Mouse (Mus musculus) E14TG2a.4 (cell line): ENCODE measurements around the gene Erg.

ENCODE experiments used
- H3K27me3 ChIP-seq: 2 replicates; pipeline ENCODE4 v1.6.1; 2014; ENCODE audit warnings: low read length, control low read depth; ENCODE audit not compliant: insufficient read depth
- H3K36me3 ChIP-seq: 2 replicates; pipeline ENCODE4 v1.6.1; 2014; ENCODE audit warnings: low read length, control low read depth; ENCODE audit not compliant: insufficient read depth
- H3K4me1 ChIP-seq: replicated peaks from 2 replicates; pipeline ENCODE4 v1.6.1; 2014; ENCODE audit warnings: low read depth, low read length, control low read depth
- H3K4me3 ChIP-seq: replicated peaks from 2 replicates; pipeline ENCODE4 v1.5.1; 2014; ENCODE audit warnings: mild to moderate bottlenecking, low read length
- H3K9me3 ChIP-seq: 2 replicates; pipeline ENCODE4 v1.6.1; 2014; ENCODE audit warnings: low read length, control low read depth
- CTCF ChIP-seq: conservative IDR thresholded peaks from 2 replicates; pipeline ENCODE4 v1.5.1; 2014; ENCODE audit warnings: low read length
- NANOG ChIP-seq: IDR thresholded peaks from 2 replicates; pipeline ENCODE4 v1.6.1; 2014; ENCODE audit warnings: borderline replicate concordance, low read length, mixed read lengths
- POU5F1 ChIP-seq: IDR thresholded peaks from 2 replicates; pipeline ENCODE4 v1.6.1; 2014; ENCODE audit warnings: low read length, borderline replicate concordance

Gene Erg

GRCm38 (mm10) chr16:95390787-95391186 is 195.6 kb downstream of the Erg start:
- Histone ChIP-seq H3K4me3 (no peak overlapping the region), H3K36me3 (no peaks in the 10 kb centered on the region), H3K9me3 (no peaks in the 10 kb centered on the region), H3K27me3 (no peaks in the 10 kb centered on the region), H3K4me1 (no peaks in the 10 kb centered on the region)
- no peak for TF ChIP-seq POU5F1
- TF ChIP-seq CTCF: no peak
- TF ChIP-seq NANOG: no peak

- H3K36me3 ChIP-seq: no peaks in the 10 kb centered on the region
- H3K9me3 ChIP-seq: peaks cover 3% of the 10 kb centered on the region; the same call in 1 of the 2 replicates
- no peaks in the 10 kb centered on the region for H3K27me3 ChIP-seq
- no peak for TF ChIP-seq NANOG
- TF ChIP-seq POU5F1: no peak
- TF ChIP-seq CTCF: no peak
- H3K4me3 ChIP-seq: no peak overlapping the region
- H3K4me1 ChIP-seq: no peaks in the 10 kb centered on the region
These were observed 197.4 kb downstream of the Erg start for GRCm38 (mm10) chr16:95388811-95389529.

- H3K9me3 ChIP-seq: peaks cover 3% of the 10 kb centered on the region; the same call in 1 of the 2 replicates
- no peaks in the 10 kb centered on the region for H3K4me1 ChIP-seq
- no peak for TF ChIP-seq POU5F1
- no peak for TF ChIP-seq NANOG
- no peak for TF ChIP-seq CTCF
- no peak overlapping the region for H3K4me3 ChIP-seq
- no peaks in the 10 kb centered on the region for H3K27me3 ChIP-seq
- H3K36me3 ChIP-seq: no peaks in the 10 kb centered on the region
These were observed 198.1 kb downstream of the Erg start for GRCm38 (mm10) chr16:95388292-95388691.

DNA sequence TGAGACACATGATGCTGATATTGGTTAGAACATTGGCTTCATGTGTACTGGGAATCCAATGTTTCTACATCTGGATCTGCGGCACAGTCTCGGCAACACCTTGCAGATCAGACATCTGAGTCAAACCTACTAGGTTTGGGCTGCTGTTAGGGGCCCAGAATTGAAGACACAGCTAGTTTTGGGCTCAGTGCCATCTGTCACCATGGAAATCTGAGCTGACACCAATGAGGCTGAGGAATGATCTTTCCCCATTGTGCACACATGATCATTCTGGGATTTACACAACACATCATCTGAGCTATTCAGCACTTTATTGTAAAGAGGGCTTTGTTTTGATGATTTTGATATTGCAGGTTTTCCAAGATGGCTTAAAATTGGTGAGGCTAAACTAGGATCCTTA is 199.4 kb downstream of the Erg start:
- TF ChIP-seq CTCF: no peak
- TF ChIP-seq NANOG: no peak
- no peak for TF ChIP-seq POU5F1
- Histone ChIP-seq H3K36me3 (no peaks in the 10 kb centered on the region), H3K9me3 (peaks cover 3% of the 10 kb centered on the region; the same call in 1 of the 2 replicates), H3K4me1 (no peaks in the 10 kb centered on the region), H3K27me3 (no peaks in the 10 kb centered on the region), H3K4me3 (no peak overlapping the region)

DNA sequence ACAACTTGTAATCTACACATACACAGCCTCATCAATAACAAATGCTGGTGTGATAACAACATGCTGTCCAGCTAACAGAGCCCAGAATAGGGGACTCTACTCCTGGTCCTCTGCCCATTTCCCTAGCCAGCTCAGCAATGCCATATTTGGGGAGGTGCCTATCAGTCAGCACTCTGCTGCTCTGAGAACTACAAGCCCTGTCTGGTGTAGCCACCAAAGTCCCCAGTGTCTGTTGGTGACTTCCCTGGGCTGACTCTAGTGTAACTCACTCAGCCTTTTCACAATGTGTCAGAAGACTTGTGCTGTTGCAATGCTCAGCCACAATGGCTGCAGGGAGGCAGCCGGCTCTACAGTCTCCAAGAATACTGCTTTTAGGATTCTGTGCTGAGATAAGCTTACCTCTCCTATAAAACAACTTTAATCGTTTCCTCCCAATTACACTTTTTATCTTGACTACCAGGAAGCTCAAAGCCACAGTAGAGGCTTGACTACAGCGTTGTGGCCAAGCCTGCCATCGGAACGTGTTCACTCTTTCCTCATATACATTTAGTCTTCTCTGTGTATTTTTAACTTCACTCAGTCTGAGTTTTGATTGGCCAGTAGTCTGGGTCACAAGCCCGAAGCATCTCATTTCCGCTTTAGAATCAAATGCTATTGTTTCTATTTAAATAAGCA is 201.0 kb downstream of the Erg start:
- Histone ChIP-seq H3K36me3 (no peaks in the 10 kb centered on the region), H3K4me1 (no peaks in the 10 kb centered on the region), H3K9me3 (peaks cover 3% of the 10 kb centered on the region; the same call in 1 of the 2 replicates), H3K4me3 (no peak overlapping the region), H3K27me3 (no peaks in the 10 kb centered on the region)
- TF ChIP-seq POU5F1: no peak
- no peak for TF ChIP-seq CTCF
- TF ChIP-seq NANOG: no peak

- H3K27me3 ChIP-seq: no peaks in the 10 kb centered on the region
- no peaks in the 10 kb centered on the region for H3K4me1 ChIP-seq
- H3K9me3 ChIP-seq: peaks cover 3% of the 10 kb centered on the region; the same call in 1 of the 2 replicates
- H3K36me3 ChIP-seq: no peaks in the 10 kb centered on the region
- TF ChIP-seq NANOG (no peak), CTCF (no peak), POU5F1 (no peak)
- no peak overlapping the region for H3K4me3 ChIP-seq
These were observed 201.7 kb downstream of the Erg start for GRCm38 (mm10) chr16:95384590-95385148.

GRCm38 (mm10) chr16:95382251-95382650 is 204.1 kb downstream of the Erg start:
- H3K27me3 ChIP-seq: no peaks in the 10 kb centered on the region
- peaks cover 3% of the 10 kb centered on the region; the same call in 1 of the 2 replicates for H3K9me3 ChIP-seq
- H3K4me1 ChIP-seq: no peaks in the 10 kb centered on the region
- no peak overlapping the region for H3K4me3 ChIP-seq
- H3K36me3 ChIP-seq: no peaks in the 10 kb centered on the region
- TF ChIP-seq NANOG: no peak
- TF ChIP-seq CTCF: no peak
- no peak for TF ChIP-seq POU5F1

DNA sequence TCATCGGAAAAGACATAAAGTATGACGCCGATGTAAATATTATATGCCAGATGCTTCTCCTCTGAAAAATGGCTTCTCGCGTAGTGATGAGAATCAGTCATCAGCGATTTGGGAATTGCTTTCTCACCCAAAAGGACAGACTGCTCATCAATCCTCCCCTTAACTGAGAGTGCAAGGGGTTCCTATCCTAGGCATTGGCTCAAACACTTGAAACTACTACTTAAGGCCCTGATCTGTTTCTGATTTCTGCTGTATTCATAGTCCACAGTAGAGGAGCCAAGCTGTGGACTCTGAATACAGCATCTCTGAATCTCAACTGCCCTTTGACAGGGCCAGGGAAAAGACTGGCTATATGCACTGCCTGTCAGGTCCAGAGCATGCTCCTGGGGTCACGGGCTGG is 209.6 kb downstream of the Erg start:
- H3K36me3 ChIP-seq: no peaks in the 10 kb centered on the region
- H3K9me3 ChIP-seq: no peaks in the 10 kb centered on the region
- no peaks in the 10 kb centered on the region for H3K4me1 ChIP-seq
- no peak overlapping the region for H3K4me3 ChIP-seq
- no peaks in the 10 kb centered on the region for H3K27me3 ChIP-seq
- TF ChIP-seq CTCF: no peak
- TF ChIP-seq POU5F1: no peak
- no peak for TF ChIP-seq NANOG
